Mouse (Mus musculus) hindbrain, embryonic 13.5 days (tissue): ENCODE data around the gene Aldh3b1. TPM values are rescaled to one million over a fixed set of nuclear protein-coding genes. Genes with fewer than 3 reads are reported as not detected.
"Not testable (repeated sequence)": the region's sequence is repeated elsewhere in the genome, so short reads cannot be mapped to it uniquely, and the experiment has no call there.

Source experiments
- ATAC-seq: fragments of 200-750 bp; cut with Nextera tagmentation; 2 replicates; pipeline ENCODE4 v1.8.0; 2017; ENCODE audit warnings: moderate TSS enrichment; ENCODE audit not compliant: low FRiP score
- H3K27ac ChIP-seq: fragments of 300-500 bp; sonication (generic); 2 replicates; pipeline ENCODE4 v1.5.1; 2015; ENCODE audit warnings: inconsistent platforms, mild to moderate bottlenecking, moderate library complexity
- H3K27me3 ChIP-seq: fragments of 300-500 bp; sonication (generic); 2 replicates; pipeline ENCODE4 v1.6.1; 2015; ENCODE audit warnings: mild to moderate bottlenecking, inconsistent platforms
- H3K36me3 ChIP-seq: fragments of 300-500 bp; sonication (generic); 2 replicates; pipeline ENCODE4 v1.6.1; 2015; ENCODE audit warnings: mild to moderate bottlenecking, inconsistent platforms
- H3K4me1 ChIP-seq: fragments of 300-500 bp; sonication (generic); replicated peaks from 2 replicates; pipeline ENCODE4 v1.6.1; 2015; ENCODE audit warnings: inconsistent platforms
- H3K4me2 ChIP-seq: fragments of 300-500 bp; sonication (generic); 2 replicates; pipeline ENCODE4 v1.6.1; 2015; ENCODE audit warnings: inconsistent platforms, mild to moderate bottlenecking, moderate library complexity
- H3K4me3 ChIP-seq: fragments of 300-500 bp; sonication (generic); 2 replicates; pipeline ENCODE4 v1.5.1; 2015; ENCODE audit warnings: mild to moderate bottlenecking, inconsistent platforms
- H3K9ac ChIP-seq: fragments of 300-500 bp; sonication (generic); 2 replicates; pipeline ENCODE4 v1.6.1; 2015; ENCODE audit warnings: mild to moderate bottlenecking, inconsistent platforms
- H3K9me3 ChIP-seq: fragments of 300-500 bp; sonication (generic); 2 replicates; pipeline ENCODE4 v1.6.1; 2016; ENCODE audit warnings: inconsistent platforms
- WGBS: fragments of 180-500 bp; shearing (Covaris S2); methylation state at CpG from one replicate; pipeline ENCODE4 v1.1.7; 2015; 5-methylcytosine and 5-hydroxymethylcytosine counted together
- polyA plus RNA-seq: library from polyadenylated mRNA; unstranded; fragments of >200 nt; fragmentation: Nextera tagmentation; extraction: Ambion mirVana; gene quantifications from 2 replicates; pipeline ENCODE4 v1.2.1, GENCODE M21; 2015

The Aldh3b1 gene
- polyA plus RNA-seq: 1.9 and 2.1 TPM in 2 replicates

GRCm38 (mm10) chr19:3929211-3929941, at the start of gene Aldh3b1:
Gene Aldh3b1, minus strand, starts transcription at chr19:3929808.
- peak; percentile 75 for ATAC-seq
- H3K9ac ChIP-seq: peak within 1 kb of the TSS; percentile 24; the same call in 1 of the 2 replicates
- no peaks in the 10 kb centered on the region for H3K27me3 ChIP-seq
- H3K36me3 ChIP-seq: no peaks in the 10 kb centered on the region
- H3K27ac ChIP-seq: peak within 1 kb of the TSS; percentile 72
- WGBS: 59% methylated on average over 12 of the region's 12 CpGs
- no peak within 1 kb of the TSS for H3K4me3 ChIP-seq
- no peak within 1 kb of the TSS for H3K4me2 ChIP-seq
- peaks cover 28% of the 10 kb centered on the region for H3K4me1 ChIP-seq
- H3K9me3 ChIP-seq: no peaks in the 10 kb centered on the region

- WGBS: 76% methylated on average over 2 of the region's 2 CpGs
- peaks cover 10% of the 10 kb centered on the region; the same call in 1 of the 2 replicates for H3K4me1 ChIP-seq
- peaks cover 3% of the 10 kb centered on the region; the same call in 1 of the 2 replicates for H3K27me3 ChIP-seq
- no peaks in the 10 kb centered on the region for H3K9me3 ChIP-seq
- no peak overlapping the region for H3K9ac ChIP-seq
- no peak overlapping the region for H3K4me2 ChIP-seq
- no peaks in the 10 kb centered on the region for H3K36me3 ChIP-seq
- no peak for ATAC-seq
- no peak overlapping the region for H3K4me3 ChIP-seq
- H3K27ac ChIP-seq: no peak overlapping the region
These were observed 46.3 kb upstream of the Aldh3b1 start for GRCm38 (mm10) chr19:3975866-3976265.

- whole genome bisulfite sequencing: 82% methylated on average over 6 of the region's 6 CpGs
- H3K4me2 ChIP-seq, H3K4me1 ChIP-seq, H3K36me3 ChIP-seq, ATAC-seq, H3K27me3 ChIP-seq, H3K9me3 ChIP-seq, H3K27ac ChIP-seq, H3K9ac ChIP-seq, H3K4me3 ChIP-seq: not testable (repeated sequence)
These were observed 45.0 kb upstream of the Aldh3b1 start for GRCm38 (mm10) chr19:3974608-3975007.

- H3K4me2 ChIP-seq: no peak within 1 kb of the TSS
- peaks cover 7% of the 10 kb centered on the region; the same call in 1 of the 2 replicates for H3K27me3 ChIP-seq
- no peak within 1 kb of the TSS for H3K4me3 ChIP-seq
- H3K9me3 ChIP-seq: no peaks in the 10 kb centered on the region
- H3K27ac ChIP-seq: no peak within 1 kb of the TSS
- ATAC-seq: no peak
- no peaks in the 10 kb centered on the region for H3K36me3 ChIP-seq
- H3K4me1 ChIP-seq: 0 out of 2 replicates have a peak, but pooled peaks cover under 1% of the 10 kb centered on the region
- WGBS: 61% methylated on average over 9 of the region's 9 CpGs
- H3K9ac ChIP-seq: no peak within 1 kb of the TSS; the same call in 1 of the 2 replicates
These were observed 42.6 kb upstream of the Aldh3b1 start, which contains the start of gene Aldh3b2 for GRCm38 (mm10) chr19:3972229-3972628. Gene Aldh3b2, plus strand, starts transcription at chr19:3972328.

- ATAC-seq: no peak
- Histone ChIP-seq H3K9ac (no peak overlapping the region), H3K9me3 (no peaks in the 10 kb centered on the region), H3K27ac (no peak overlapping the region), H3K27me3 (peaks cover 6% of the 10 kb centered on the region; the same call in 1 of the 2 replicates), H3K4me2 (no peak overlapping the region), H3K4me1 (no peaks in the 10 kb centered on the region), H3K4me3 (no peak overlapping the region), H3K36me3 (no peaks in the 10 kb centered on the region)
- 77% methylated on average over 3 of the region's 3 CpGs for WGBS
These were observed 37.6 kb upstream of the Aldh3b1 start for GRCm38 (mm10) chr19:3967258-3967657.

GRCm38 (mm10) chr19:3966330-3967075, 36.9 kb upstream of the Aldh3b1 start:
- 74% methylated on average over 11 of the region's 11 CpGs for WGBS
- Histone ChIP-seq H3K27ac (no peak overlapping the region), H3K4me3 (no peak overlapping the region), H3K9ac (no peak overlapping the region), H3K9me3 (no peaks in the 10 kb centered on the region), H3K4me2 (no peak overlapping the region), H3K36me3 (no peaks in the 10 kb centered on the region), H3K4me1 (no peaks in the 10 kb centered on the region), H3K27me3 (0 out of 2 replicates have a peak, but pooled peaks cover 4% of the 10 kb centered on the region)
- no peak for ATAC-seq

GRCm38 (mm10) chr19:3964030-3964429, 34.4 kb upstream of the Aldh3b1 start:
- 75% methylated on average over 4 of the region's 4 CpGs for WGBS
- ATAC-seq: no peak
- Histone ChIP-seq H3K9me3 (no peaks in the 10 kb centered on the region), H3K4me2 (no peak overlapping the region), H3K27ac (no peak overlapping the region), H3K27me3 (no peaks in the 10 kb centered on the region), H3K36me3 (no peaks in the 10 kb centered on the region), H3K9ac (no peak overlapping the region), H3K4me1 (no peaks in the 10 kb centered on the region), H3K4me3 (no peak overlapping the region)

- H3K36me3 ChIP-seq: no peaks in the 10 kb centered on the region
- no peak for ATAC-seq
- H3K9ac ChIP-seq: no peak overlapping the region
- H3K27me3 ChIP-seq: no peaks in the 10 kb centered on the region
- no peak overlapping the region for H3K27ac ChIP-seq
- H3K4me2 ChIP-seq: no peak overlapping the region
- no peak overlapping the region for H3K4me3 ChIP-seq
- H3K4me1 ChIP-seq: no peaks in the 10 kb centered on the region
- WGBS: 11% methylated on average over 2 of the region's 2 CpGs
- H3K9me3 ChIP-seq: no peaks in the 10 kb centered on the region
These were observed 32.9 kb upstream of the Aldh3b1 start for GRCm38 (mm10) chr19:3962469-3962868.

GRCm38 (mm10) chr19:3961805-3962204, 32.2 kb upstream of the Aldh3b1 start:
- H3K4me3 ChIP-seq, H3K27ac ChIP-seq: not testable (repeated sequence)
- 76% methylated on average over 6 of the region's 6 CpGs for WGBS

GRCm38 (mm10) chr19:3960211-3960610, 30.6 kb upstream of the Aldh3b1 start:
- H3K27ac ChIP-seq: no peak overlapping the region
- H3K4me3 ChIP-seq: no peak overlapping the region
- H3K4me2 ChIP-seq: no peak overlapping the region
- H3K27me3 ChIP-seq: peaks cover 3% of the 10 kb centered on the region; the same call in 1 of the 2 replicates
- ATAC-seq: no peak
- H3K4me1 ChIP-seq: no peaks in the 10 kb centered on the region
- H3K36me3 ChIP-seq: no peaks in the 10 kb centered on the region
- 84% methylated on average over 5 of the region's 5 CpGs for WGBS
- no peak overlapping the region for H3K9ac ChIP-seq
- no peaks in the 10 kb centered on the region for H3K9me3 ChIP-seq

More at GRCm38 (mm10) chr19:3961805-3962204, 32.2 kb upstream of the Aldh3b1 start:
- not testable (repeated sequence) for H3K36me3 ChIP-seq, H3K4me2 ChIP-seq, H3K4me1 ChIP-seq, H3K9me3 ChIP-seq, ATAC-seq, H3K9ac ChIP-seq, H3K27me3 ChIP-seq

- Histone ChIP-seq H3K27ac (no peak overlapping the region), H3K36me3 (no peaks in the 10 kb centered on the region), H3K4me3 (no peak overlapping the region), H3K9me3 (no peaks in the 10 kb centered on the region), H3K27me3 (peaks cover 3% of the 10 kb centered on the region; the same call in 1 of the 2 replicates), H3K4me1 (no peaks in the 10 kb centered on the region), H3K9ac (no peak overlapping the region), H3K4me2 (no peak overlapping the region)
- ATAC-seq: no peak
These were observed 29.4 kb upstream of the Aldh3b1 start for GRCm38 (mm10) chr19:3959030-3959429.

- Histone ChIP-seq H3K27me3 (peaks cover 3% of the 10 kb centered on the region; the same call in 1 of the 2 replicates), H3K4me1 (no peaks in the 10 kb centered on the region), H3K9me3 (no peaks in the 10 kb centered on the region), H3K27ac (no peak within 1 kb of the TSS), H3K4me3 (no peak within 1 kb of the TSS), H3K9ac (no peak within 1 kb of the TSS), H3K4me2 (no peak within 1 kb of the TSS), H3K36me3 (no peaks in the 10 kb centered on the region)
- WGBS: 76% methylated on average over 4 of the region's 4 CpGs
- ATAC-seq: no peak
These were observed 28.9 kb upstream of the Aldh3b1 start, which contains the start of gene Aldh3b3 for GRCm38 (mm10) chr19:3958470-3958869. Gene Aldh3b3, plus strand, starts transcription at chr19:3958645.
